Mouse (Mus musculus) Muller cell, postnatal 12 days (primary cell): ENCODE data around the gene Smad6.
A peak's percentile ranks its signal among the peaks of the same experiment; 100 is the strongest.

ENCODE experiments used
- DNase-seq: peaks from one replicate; pipeline ENCODE4 v3.0.0-alpha.2; 2015; ENCODE audit errors: inconsistent ontology term

Gene Smad6

GRCm38 (mm10) chr9:64021319-64021850 lies 474 bp downstream of the Smad6 start:
- DNase-seq, result no peak

GRCm38 (mm10) chr9:64020606-64021318 lies 1.1 kb downstream of the Smad6 start:
- peak; percentile 52 for DNase-seq

- peak; percentile 43 for DNase-seq
These were observed 1.7 kb downstream of the Smad6 start for GRCm38 (mm10) chr9:64020171-64020605.

GRCm38 (mm10) chr9:64019036-64019886 lies 2.6 kb downstream of the Smad6 start:
- DNase-seq, result peak; percentile 23

GRCm38 (mm10) chr9:64017861-64018793 lies 3.7 kb downstream of the Smad6 start:
- peak; percentile 93 for DNase-seq

GRCm38 (mm10) chr9:64016648-64017400 lies 5.0 kb downstream of the Smad6 start:
- peak; percentile 85 for DNase-seq

- DNase-seq, result peak; percentile 55
These were observed 5.8 kb downstream of the Smad6 start for GRCm38 (mm10) chr9:64016092-64016491.

- DNase-seq, result no peak
These were observed 7.1 kb downstream of the Smad6 start for GRCm38 (mm10) chr9:64014801-64015200.

GRCm38 (mm10) chr9:64011356-64011755 lies 10.5 kb downstream of the Smad6 start:
- DNase-seq, result no peak

GRCm38 (mm10) chr9:64002981-64003380 lies 18.9 kb downstream of the Smad6 start:
- no peak for DNase-seq

GRCm38 (mm10) chr9:64001081-64001480 lies 20.8 kb downstream of the Smad6 start:
- no peak for DNase-seq

- no peak for DNase-seq
These were observed 21.8 kb downstream of the Smad6 start for GRCm38 (mm10) chr9:64000085-64000484.

- no peak for DNase-seq
These were observed 22.7 kb downstream of the Smad6 start for GRCm38 (mm10) chr9:63999194-63999593.

GRCm38 (mm10) chr9:63998026-63998425 lies 23.8 kb downstream of the Smad6 start:
- DNase-seq, result peak; percentile 82

- peak; percentile 88 for DNase-seq
These were observed 24.4 kb downstream of the Smad6 start for GRCm38 (mm10) chr9:63997439-63997838.

GRCm38 (mm10) chr9:63993256-63993655 lies 28.6 kb downstream of the Smad6 start:
- no peak for DNase-seq

GRCm38 (mm10) chr9:63992761-63993160 lies 29.1 kb downstream of the Smad6 start:
- no peak for DNase-seq

- DNase-seq, result no peak
These were observed 30.7 kb downstream of the Smad6 start for GRCm38 (mm10) chr9:63991193-63991592.

GRCm38 (mm10) chr9:63989641-63990040 lies 32.2 kb downstream of the Smad6 start:
- DNase-seq, result no peak

GRCm38 (mm10) chr9:63989214-63989613 lies 32.6 kb downstream of the Smad6 start:
- no peak for DNase-seq

GRCm38 (mm10) chr9:63985125-63985524 lies 36.7 kb downstream of the Smad6 start:
- DNase-seq, result no peak
